Mouse (Mus musculus) brown adipose tissue, adult 24 weeks (tissue): ENCODE data around the gene Tmem222. TPM values are rescaled to one million over a fixed set of nuclear protein-coding genes. Genes with fewer than 3 reads are reported as not detected.

Experiments
- H3K27ac ChIP-seq: fragments of 200-500 bp; replicated peaks from 2 replicates; pipeline ENCODE4 v1.5.1; 2012; ENCODE audit warnings: low read depth, mild to moderate bottlenecking, low read length
- H3K4me1 ChIP-seq: fragments of 200-500 bp; 2 replicates; pipeline ENCODE4 v1.6.1; 2012; ENCODE audit warnings: low read length, mixed read lengths; ENCODE audit not compliant: control insufficient read depth, insufficient read depth, insufficient read length
- H3K4me3 ChIP-seq: fragments of 200-500 bp; 2 replicates; pipeline ENCODE4 v1.5.1; 2012; ENCODE audit warnings: low read depth, mild to moderate bottlenecking, low read length, moderate library complexity; ENCODE audit not compliant: insufficient read depth
- polyA plus RNA-seq: library from polyadenylated mRNA; stranded (reverse); fragments of >200 nt; gene quantifications from 2 replicates; pipeline ENCODE4 v1.2.4, GENCODE M21; 2012; ENCODE audit not compliant: missing spikeins, insufficient read depth, insufficient read length

Tmem222 gene
- polyA plus RNA-seq, 1 experiment = 34.4 TPM

DNA sequence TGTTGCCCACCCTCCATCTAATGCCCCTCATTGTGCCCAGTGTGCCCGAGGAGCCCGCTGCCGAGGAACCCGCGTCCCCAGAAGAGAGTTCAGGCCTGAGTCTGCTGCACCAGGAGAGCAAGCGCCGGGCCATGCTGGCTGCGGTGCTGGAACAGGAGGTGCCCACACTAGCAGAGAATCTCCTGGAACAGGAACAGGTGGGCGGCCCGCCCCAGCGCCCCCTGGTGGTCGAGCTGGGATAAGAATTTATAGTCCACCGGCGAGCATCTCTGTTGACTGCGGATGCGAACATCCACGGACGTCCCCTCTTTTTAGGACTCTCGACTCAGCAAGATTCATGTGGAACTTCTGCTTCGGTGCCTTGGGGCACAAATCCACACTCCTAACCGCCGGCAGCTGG lies 27.0 kb downstream of the Tmem222 start:
- H3K4me1 ChIP-seq = 0 out of 2 replicates have a peak, but pooled peaks cover 2% of the 10 kb centered on the region
- no peak overlapping the region for H3K27ac ChIP-seq
- no peak overlapping the region for H3K4me3 ChIP-seq

DNA sequence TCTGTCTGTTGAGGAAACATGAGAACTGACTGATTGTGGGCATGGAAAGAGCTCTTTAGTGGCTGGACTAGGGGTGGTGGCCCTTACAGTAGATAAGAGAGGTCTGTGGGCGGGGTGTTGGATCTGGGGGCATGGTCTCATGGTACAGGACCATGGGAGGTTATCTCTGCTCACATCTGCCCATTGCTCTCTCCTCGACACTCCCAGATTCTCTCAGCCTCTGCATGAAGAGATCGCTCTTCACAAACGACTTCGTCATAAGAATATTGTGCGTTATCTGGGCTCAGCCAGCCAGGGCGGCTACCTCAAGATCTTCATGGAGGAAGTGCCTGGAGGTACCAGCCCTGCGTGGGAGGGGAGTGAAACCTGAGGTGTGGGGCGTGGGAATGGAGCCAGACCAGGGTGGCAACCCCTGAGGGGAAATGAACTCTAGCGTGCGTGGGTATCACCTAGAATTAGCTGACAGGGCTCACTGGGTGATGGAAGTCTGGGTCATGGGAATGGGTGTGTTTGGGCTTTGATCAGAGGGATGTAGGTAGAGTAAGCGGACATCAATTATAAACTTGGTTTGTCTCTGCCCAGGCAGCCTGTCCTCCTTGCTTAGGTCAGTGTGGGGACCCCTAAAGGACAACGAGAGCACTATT lies 29.7 kb downstream of the Tmem222 start:
- H3K27ac ChIP-seq = no peak overlapping the region
- H3K4me1 ChIP-seq = peaks cover under 1% of the 10 kb centered on the region; the same call in 1 of the 2 replicates
- no peak overlapping the region for H3K4me3 ChIP-seq

DNA sequence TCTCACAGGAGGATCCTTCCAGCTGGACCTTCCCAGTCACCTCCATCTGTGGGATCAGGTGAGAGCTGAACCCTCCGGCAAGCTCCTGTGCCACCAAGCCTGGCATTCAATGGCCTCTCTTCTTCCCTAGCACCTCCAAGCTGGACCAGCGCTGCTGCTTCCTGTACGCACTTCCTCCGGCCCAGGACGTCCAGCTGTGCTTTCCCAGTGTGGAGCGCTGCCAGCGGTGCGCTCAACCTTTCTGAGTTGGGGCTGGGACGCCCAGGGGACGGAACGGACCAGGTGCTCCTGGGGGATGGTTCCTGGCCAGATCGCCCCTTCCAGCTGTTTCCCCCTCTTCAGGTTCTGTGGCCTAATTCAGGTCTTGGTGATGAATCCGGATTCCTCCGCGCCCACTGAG lies 30.5 kb downstream of the Tmem222 start:
- Histone ChIP-seq H3K4me1 (peaks cover 7% of the 10 kb centered on the region), H3K4me3 (peak overlapping the region; percentile 46), H3K27ac (peak overlapping the region; percentile 69)

DNA sequence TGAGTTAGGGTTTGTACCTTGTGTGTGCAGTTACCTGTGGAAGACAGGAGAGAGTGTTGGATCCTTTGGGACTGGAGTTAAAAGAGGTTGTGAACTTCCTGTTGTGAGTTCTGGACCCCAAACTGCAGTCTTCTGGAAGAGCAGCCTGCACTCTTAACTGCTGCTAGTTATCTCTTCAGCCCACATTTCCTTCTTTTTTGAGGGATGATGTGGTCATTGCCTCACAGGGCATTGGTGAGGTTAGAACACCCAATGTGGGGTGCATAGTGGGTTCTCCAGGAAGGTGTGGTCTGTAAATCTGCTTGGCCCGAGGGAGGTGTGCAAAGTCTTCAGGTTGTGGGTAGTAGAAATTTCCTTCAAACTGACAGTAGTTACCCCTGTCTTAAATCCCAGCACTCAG lies 33.3 kb downstream of the Tmem222 start:
- Histone ChIP-seq H3K27ac (no peak overlapping the region), H3K4me3 (no peak overlapping the region), H3K4me1 (peaks cover 11% of the 10 kb centered on the region)

DNA sequence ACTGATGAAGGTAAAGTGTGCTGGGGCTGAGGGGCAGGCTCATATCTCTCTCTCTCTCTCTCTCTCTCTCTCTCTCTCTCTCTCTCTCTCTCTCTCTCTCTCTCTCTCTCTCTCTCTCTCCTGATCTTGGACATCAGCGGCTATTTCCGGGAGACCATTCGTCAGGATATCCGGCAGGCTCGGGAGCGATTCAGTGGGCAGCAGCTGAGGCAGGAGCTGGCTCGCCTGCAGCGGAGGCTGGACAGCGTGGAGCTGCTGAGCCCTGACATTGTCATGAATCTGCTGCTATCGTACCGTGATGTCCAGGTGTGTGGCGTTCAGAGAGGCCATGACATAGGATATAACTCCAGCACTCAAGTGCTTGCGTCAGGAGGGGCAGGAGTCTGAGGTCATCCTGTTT lies 34.1 kb downstream of the Tmem222 start:
- H3K27ac ChIP-seq = no peak overlapping the region; the same call in 1 of the 2 replicates
- H3K4me1 ChIP-seq = peaks cover 11% of the 10 kb centered on the region
- H3K4me3 ChIP-seq = no peak overlapping the region

DNA sequence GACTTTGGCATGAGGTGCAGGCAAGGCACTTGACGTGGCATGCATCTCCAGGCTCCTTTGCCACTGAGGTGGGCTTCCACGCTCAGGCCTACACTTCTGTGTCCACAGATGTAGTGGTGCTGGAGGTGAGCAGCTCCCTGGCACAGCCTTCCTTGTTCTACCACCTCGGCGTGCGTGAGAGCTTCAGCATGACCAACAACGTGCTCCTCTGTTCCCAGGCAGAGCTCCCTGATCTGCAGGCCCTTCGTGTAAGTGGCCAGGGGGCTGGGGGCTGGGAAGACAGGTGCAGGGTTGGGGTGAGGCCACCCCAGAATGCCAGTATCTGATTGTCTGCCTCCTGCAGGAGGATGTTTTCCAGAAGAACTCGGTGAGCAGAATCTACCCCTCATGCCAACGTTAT lies 34.9 kb downstream of the Tmem222 start:
- no peak overlapping the region for H3K27ac ChIP-seq

DNA sequence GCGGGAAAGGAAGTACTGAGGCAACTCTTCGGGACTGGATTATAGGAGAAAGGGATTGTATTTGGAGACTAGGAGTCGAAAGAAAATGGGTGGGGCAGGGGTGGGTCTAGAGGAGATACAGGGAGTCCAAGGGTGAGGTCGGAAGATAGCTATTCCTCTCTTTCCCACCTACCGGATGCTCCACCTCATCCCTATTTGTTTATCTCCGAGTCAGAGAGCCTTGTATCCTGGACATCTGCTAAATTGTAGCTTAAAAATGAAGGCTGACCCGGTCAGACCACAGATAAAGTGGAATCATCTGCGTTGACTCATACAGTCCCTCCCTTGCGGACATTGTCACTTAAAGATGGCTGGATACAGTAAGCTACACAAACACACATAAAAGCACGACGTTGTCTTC lies 35.7 kb downstream of the Tmem222 start:
- Histone ChIP-seq H3K4me1 (peaks cover 11% of the 10 kb centered on the region), H3K4me3 (peak overlapping the region; percentile 49), H3K27ac (peak overlapping the region; percentile 71)

More for the DNA sequence above, 34.9 kb downstream of the Tmem222 start:
- H3K4me3 ChIP-seq = no peak overlapping the region
- peaks cover 11% of the 10 kb centered on the region for H3K4me1 ChIP-seq

DNA sequence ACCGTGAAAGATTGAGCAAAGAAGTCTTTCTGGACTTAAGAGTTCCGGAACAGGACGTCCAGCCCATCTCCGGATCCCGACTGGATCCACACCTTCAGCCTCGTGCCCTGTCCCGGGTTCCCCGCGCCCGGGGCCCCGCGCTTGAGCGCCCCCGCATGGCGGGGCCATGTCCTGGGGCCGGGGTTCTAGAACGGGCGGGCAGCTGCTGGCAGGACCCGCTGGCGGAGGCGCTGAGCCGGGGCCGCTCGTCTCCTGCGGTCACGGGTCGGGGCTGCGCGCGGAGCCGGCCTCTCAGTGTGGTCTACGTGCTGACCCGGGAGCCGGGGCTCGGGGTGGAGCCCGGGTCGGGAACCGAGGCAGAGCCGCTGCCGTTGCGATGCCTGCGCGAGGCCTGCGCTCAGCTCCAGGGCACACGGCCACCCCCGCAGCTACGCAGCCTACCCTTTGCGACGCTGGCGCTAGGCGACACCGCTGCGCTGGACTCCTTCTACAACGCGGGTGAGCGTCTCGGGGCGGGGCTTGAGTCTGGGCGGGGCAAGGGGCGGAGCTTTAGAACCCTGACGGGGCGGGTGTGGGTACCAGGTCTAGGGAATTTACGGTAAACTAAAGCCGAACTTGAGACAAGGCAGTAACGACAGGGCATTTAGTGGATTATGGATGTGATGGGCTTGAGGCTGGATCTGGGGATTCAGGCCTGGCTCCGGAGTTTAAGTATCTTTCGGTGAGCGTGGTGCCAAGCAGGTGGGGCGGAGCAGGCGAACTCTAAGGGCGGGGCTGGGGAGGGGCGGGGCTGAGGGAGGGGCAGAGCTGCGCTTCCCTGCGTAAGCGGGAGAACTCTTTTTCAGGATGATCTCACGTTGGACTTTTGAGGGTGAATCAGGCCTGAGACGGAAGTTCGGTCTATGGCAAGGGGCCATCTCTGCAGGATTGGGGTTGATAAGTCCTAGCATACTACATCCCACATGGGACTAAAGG lies 36.4 kb downstream of the Tmem222 start:
- Histone ChIP-seq H3K4me1 (peaks cover 11% of the 10 kb centered on the region), H3K27ac (peak overlapping the region; percentile 93), H3K4me3 (peak overlapping the region; percentile 69)

DNA sequence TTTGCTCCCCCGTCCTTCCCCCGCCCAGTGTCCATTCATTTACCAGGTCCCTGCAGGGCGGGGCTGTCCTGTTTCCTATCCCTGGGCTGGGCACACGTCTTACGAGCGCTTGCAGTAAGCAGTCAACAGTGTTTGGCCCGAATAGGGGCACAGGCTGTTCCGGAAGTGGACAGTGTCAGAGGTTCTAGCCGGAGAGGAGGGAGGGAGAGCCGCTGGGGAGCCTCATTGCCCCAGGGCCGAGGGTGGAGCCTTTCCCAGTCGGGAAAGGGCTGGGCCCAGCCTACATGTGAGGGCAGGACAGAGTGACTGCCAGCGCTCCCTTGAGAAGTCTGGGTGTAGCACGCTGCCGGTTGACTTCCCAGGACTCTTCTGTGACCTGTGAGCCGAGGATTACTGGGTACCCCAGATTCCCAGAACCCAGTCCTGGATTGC lies 37.1 kb downstream of the Tmem222 start, which contains the start of gene Map3k6:
TSS of gene Map3k6 (plus strand) at position 329 of the 432 bp plus-strand sequence.
- peak within 1 kb of the TSS; percentile 69 for H3K4me3 ChIP-seq
- peak within 1 kb of the TSS; percentile 93 for H3K27ac ChIP-seq
- H3K4me1 ChIP-seq = peaks cover 11% of the 10 kb centered on the region

DNA sequence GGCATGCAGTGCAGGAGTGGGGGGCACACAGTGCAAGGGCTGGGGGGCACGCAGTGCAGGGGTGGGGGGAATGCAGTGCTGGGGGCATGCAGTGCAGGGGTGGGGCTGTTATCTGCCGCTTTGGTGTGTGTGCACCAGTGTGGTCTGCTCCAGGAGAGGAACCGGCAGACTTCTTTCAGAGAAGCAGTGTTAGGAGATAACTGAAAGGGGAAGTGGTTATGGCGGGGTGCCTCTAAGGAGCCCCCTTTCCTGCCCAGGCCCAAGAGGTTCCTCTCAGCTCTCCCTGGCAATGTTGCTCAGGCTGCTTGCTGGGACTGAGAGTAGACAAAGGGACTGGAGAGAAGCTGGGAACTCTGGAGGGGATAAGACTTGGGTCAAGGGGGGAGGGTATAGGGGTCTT lies 39.7 kb downstream of the Tmem222 start:
- Histone ChIP-seq H3K4me1 (peaks cover 14% of the 10 kb centered on the region), H3K4me3 (no peak overlapping the region), H3K27ac (no peak overlapping the region)

DNA sequence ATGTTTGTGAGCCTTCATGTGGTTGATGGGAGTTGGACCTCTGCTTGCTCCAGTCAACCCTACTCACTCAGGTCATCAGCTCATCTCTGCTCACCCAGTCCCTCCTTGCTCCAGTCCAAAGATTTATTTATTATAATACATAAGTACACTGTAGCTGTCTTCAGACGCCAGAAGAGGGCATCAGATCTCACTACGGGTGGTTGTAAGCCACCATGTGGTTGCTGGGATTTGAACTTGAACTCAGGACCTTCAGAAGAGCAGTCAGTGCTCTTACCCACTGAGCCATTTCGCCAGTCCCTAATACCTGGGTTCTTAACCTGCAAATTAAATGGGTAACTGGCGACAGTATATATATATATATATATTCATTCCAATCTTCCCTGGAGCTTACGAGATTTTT lies 42.2 kb downstream of the Tmem222 start:
- Histone ChIP-seq H3K4me3 (no peak overlapping the region), H3K4me1 (peaks cover 6% of the 10 kb centered on the region; the same call in 1 of the 2 replicates)

DNA sequence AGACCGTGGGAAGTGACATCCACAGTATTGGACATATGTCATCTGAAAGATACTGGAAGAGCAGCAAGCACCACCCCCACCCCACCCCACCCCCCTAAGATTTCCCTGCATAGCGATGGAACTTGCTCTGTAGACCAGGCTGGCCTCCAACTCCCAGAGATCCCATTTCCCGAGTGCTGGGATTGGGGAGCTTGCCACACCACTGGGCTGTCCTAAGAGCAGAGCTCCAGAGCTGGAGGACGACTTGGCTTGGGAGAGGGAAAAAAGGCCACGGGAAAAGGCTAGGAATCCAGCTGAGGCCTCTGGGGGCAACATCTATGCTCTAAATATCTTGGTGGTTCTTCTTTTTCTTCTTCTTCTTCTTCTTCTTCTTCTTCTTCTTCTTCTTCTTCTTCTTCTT lies 42.8 kb downstream of the Tmem222 start:
- H3K4me3 ChIP-seq = no peak overlapping the region
- H3K27ac ChIP-seq = no peak overlapping the region
- peaks cover 6% of the 10 kb centered on the region; the same call in 1 of the 2 replicates for H3K4me1 ChIP-seq

More for the DNA sequence above, 42.2 kb downstream of the Tmem222 start:
- H3K27ac ChIP-seq = no peak overlapping the region

DNA sequence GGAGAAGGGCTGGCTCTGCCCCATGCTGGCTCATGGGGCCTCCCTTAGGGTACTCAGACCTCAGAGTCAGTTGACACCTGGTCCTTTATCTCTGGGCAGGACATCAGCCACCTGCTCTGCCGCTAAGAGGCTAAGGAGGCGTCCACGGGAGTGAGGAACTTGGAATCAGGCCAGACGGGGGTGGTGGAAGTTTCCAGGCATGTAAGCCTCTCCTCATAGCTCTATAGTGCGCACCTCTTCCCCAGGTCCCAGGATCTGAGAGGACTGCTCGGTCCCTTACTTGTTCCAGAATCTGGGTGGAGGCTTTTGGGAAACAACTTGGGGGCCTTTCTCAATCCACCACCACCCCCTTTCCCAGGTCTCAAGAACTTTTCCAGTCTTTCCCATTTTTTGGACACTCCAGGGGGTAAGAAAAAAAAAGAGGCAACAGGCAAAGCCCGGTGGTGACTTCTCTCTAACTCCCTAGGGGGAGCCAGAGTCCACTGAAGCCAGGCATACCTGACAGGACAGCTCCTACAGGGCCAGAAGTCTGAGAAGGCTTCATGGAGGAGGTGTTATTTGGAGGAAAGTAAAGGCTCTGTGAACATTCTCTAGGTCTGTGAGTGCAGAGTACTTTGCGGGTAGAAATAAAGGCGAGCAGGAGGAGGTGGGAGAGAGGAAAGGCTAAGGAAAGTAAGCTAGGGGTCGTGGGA lies 44.2 kb downstream of the Tmem222 start:
- H3K27ac ChIP-seq = no peak overlapping the region
- peaks cover 4% of the 10 kb centered on the region; the same call in 1 of the 2 replicates for H3K4me1 ChIP-seq
- H3K4me3 ChIP-seq = no peak overlapping the region

DNA sequence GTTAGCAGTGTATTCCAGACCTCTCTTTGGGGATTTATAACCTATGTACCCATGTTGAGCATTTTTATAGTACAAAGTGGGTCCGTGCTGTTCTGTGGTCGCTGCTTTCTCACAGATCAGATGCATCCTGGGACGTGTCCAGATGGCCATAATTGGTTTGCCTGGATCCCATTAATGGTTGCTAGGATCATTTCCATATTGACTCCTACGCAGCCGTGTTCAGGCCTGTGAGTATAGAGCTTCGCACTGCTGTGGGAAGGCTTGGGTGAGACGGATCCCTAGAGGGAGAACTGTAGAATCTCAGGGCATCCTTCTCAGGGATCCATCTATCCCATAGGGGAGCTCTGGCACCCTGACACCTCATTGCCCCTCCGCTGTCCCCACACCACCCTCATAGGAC lies 48.0 kb downstream of the Tmem222 start:
- Histone ChIP-seq H3K27ac (no peak overlapping the region), H3K4me3 (no peak overlapping the region), H3K4me1 (peaks cover 11% of the 10 kb centered on the region)

DNA sequence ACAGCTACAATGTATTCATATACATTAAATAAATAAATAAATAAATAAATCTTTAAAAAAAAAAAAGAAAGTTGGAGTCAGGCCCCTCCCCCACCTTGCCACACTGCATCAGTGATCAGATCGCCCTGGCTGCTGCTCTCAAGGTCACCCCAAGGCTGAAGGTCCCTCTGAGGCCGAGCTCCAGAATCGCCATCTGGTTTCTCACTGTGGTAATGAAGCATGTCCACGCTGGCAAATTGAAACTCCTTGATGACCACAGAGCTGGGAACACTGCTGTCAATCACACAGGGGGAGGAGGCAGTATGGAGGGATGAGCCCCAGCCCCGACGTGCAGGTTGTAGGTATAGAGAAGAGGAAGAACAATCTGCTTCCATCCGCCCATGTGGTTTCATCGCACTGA lies 50.0 kb downstream of the Tmem222 start:
- Histone ChIP-seq H3K4me1 (peaks cover 7% of the 10 kb centered on the region; the same call in 1 of the 2 replicates), H3K27ac (no peak overlapping the region), H3K4me3 (no peak overlapping the region)
